Mouse (Mus musculus): ENCODE data around the gene Gab2.

- no peak for TF ChIP-seq CTCF (conservative IDR thresholded peaks at IDR 0.05; ENCODE audit: insufficient read depth, insufficient read length, low read depth, low read length)
- TF ChIP-seq POLR2A (IDR thresholded peaks at IDR 0.05; ENCODE audit: low read depth, low read length), result no peak
Observed at GRCm38 (mm10) chr7:97356875-97357276, 275.5 kb downstream of the Gab2 start.

Measured in kidney, adult 2 months (tissue).